Comparison of ENCODE assay signal across 11 mouse cellular contexts in genomic region chr7:128398664-128399063, GRCm38 (mm10). TPM values are rescaled to one million over a fixed set of nuclear protein-coding genes. Genes with fewer than 3 reads are reported as not detected.
DNase-seq lines count a peak whose midpoint lies in the region; ATAC-seq and TF ChIP-seq lines count a peak whose summit lies in the region.
"Had no signal": no experiment of that assay in that cellular context is flagged by ENCODE, and none has a peak within 500 bp of the region (broad histone marks: within the 10 kb centered on the region; RNA-seq: fewer than 3 reads in every experiment).

No protein-coding gene starts in this region.

- no peak for TF ChIP-seq EP300 in heart, adult 2 months (IDR thresholded peaks at IDR 0.05; ENCODE audit: insufficient read depth, low read depth, low read length)

- no peak overlapping the region for H3K4me3 ChIP-seq in heart, adult 2 months
- H3K4me3 ChIP-seq in intestine, embryonic 15.5 days (replicated peaks) = no peak overlapping the region
- H3K4me3 ChIP-seq: hindbrain, embryonic 10.5 days had no signal

- no peak overlapping the region for H3K27ac ChIP-seq in heart, adult 2 months
- H3K27ac ChIP-seq in intestine, embryonic 15.5 days = no peak overlapping the region
- H3K27ac ChIP-seq: hindbrain, embryonic 10.5 days had no signal

- H3K9ac ChIP-seq in heart, adult 2 months (ENCODE audit: low read depth, low read length) = no peak overlapping the region
- no peak overlapping the region for H3K9ac ChIP-seq in intestine, embryonic 15.5 days

- no peaks in the 10 kb centered on the region for H3K9me3 ChIP-seq in intestine, embryonic 15.5 days
- H3K9me3 ChIP-seq: hindbrain, embryonic 10.5 days had no signal

- H3K79me2 ChIP-seq in heart, adult 2 months (replicated peaks; ENCODE audit: control insufficient read depth, insufficient read depth, low read length) = no peaks in the 10 kb centered on the region

- TF ChIP-seq POLR2A in heart, adult 2 months (IDR thresholded peaks at IDR 0.05; ENCODE audit: insufficient read depth, low read depth, low read length) = no peak

- no peak for TF ChIP-seq CTCF in heart, adult 2 months (IDR thresholded peaks at IDR 0.05)

- intact Hi-C loops in heart, adult 2 months (cut with DNase I) = no loop called here

- 81% methylated on average over 4 of the region's 4 CpGs for WGBS in heart, adult 2 months
- 61% methylated on average over 4 of the region's 4 CpGs for whole genome bisulfite sequencing in intestine, embryonic 15.5 days

- no peak for ATAC-seq in intestine, embryonic 15.5 days

- peak; percentile 40 for DNase-seq in adrenal gland, postnatal 10 days
- no peak for DNase-seq in adrenal gland, adult 8-10 months
- peak; percentile 52 for DNase-seq in T-cell, adult 2 months (ENCODE audit: low spot score)
- DNase-seq in liver = peak; percentile 74
- peak; percentile 26 for DNase-seq in splenic B cell, adult 2 months (ENCODE audit: low read depth, low spot score)
- no peak for DNase-seq in heart, adult 2 months
- no peak for DNase-seq in embryo, embryonic 10 days (ENCODE audit: low spot score)
- DNase-seq: cerebellum, postnatal 36 days; kidney, adult 9 months had no signal

- H3K4me1 ChIP-seq in heart, adult 2 months (ENCODE audit: control insufficient read depth, insufficient read depth, low read length) = no peaks in the 10 kb centered on the region
- H3K4me1 ChIP-seq in intestine, embryonic 15.5 days (replicated peaks) = peaks cover 2% of the 10 kb centered on the region; the same call in 1 of the 2 replicates
- H3K4me1 ChIP-seq: hindbrain, embryonic 10.5 days had no signal

- H3K27me3 ChIP-seq in splenic B cell, adult 2 months (ENCODE audit: control insufficient read depth, insufficient read depth, low read length, poor library complexity, severe bottlenecking) = no peaks in the 10 kb centered on the region
- no peaks in the 10 kb centered on the region for H3K27me3 ChIP-seq in heart, adult 2 months (ENCODE audit: control insufficient read depth, insufficient read depth, low read length)
- no peaks in the 10 kb centered on the region for H3K27me3 ChIP-seq in intestine, embryonic 15.5 days (replicated peaks)

- no peak overlapping the region for H3K4me2 ChIP-seq in intestine, embryonic 15.5 days (replicated peaks)

- H3K36me3 ChIP-seq in splenic B cell, adult 2 months (ENCODE audit: control insufficient read depth, insufficient read depth, low read length, poor library complexity, severe bottlenecking) = no peaks in the 10 kb centered on the region
- H3K36me3 ChIP-seq in heart, adult 2 months (ENCODE audit: control insufficient read depth, insufficient read depth, low read length) = no peaks in the 10 kb centered on the region
- no peaks in the 10 kb centered on the region; the same call in 1 of the 2 replicates for H3K36me3 ChIP-seq in intestine, embryonic 15.5 days
- H3K36me3 ChIP-seq: hindbrain, embryonic 10.5 days had no signal

RNA-seq across cellular contexts. Expression of gene Rgs10, which starts 19.9 kb away (rescaled TPM):
- 10 to 100 TPM; 13.4 to 14.2 TPM for total RNA-seq in adrenal gland, postnatal 10 days (2021)
- 10 to 100 TPM; 10.8 to 15.5 (median 12.3) TPM for total RNA-seq in adrenal gland, adult 8-10 months (2022)
- 10 to 100 TPM in 1 of 2 experiments, 1 to 10 TPM in 1; 9.8 to 14.3 TPM for total RNA-seq in heart, adult 2 months (2021)
- 4.8 and 5.0 TPM in 2 replicates for polyA plus RNA-seq in heart, adult 2 months (2012; rRNA removed)
- polyA plus RNA-seq in intestine, embryonic 15.5 days (2015; fragmentation: Nextera tagmentation; extraction: Ambion mirVana) = 26.4 and 30.5 TPM in 2 replicates

Comparison
In these comparisons a context has a peak if more than half of its experiments do, and no peak if none do; other contexts are left out.
1. DNase-seq: peak in adrenal gland, postnatal 10 days (single experiment), T-cell, adult 2 months (single experiment), liver (single experiment) and splenic B cell, adult 2 months (single experiment); none in adrenal gland, adult 8-10 months (single experiment), heart, adult 2 months (0 of 2) and embryo, embryonic 10 days (single experiment).